Mouse (Mus musculus) liver, embryonic 14 days (tissue): Measurements from ENCODE around the gene Sema3f. TPM values are rescaled to one million over a fixed set of nuclear protein-coding genes. Genes with fewer than 3 reads are reported as not detected.

ENCODE experiments used
- polyA plus RNA-seq: library from polyadenylated mRNA; depleted of rRNA; stranded (reverse); fragments of >200 nt; gene quantifications from 2 replicates; pipeline ENCODE4 v1.2.3, GENCODE M21; 2012; rRNA removed

Gene Sema3f
- polyA plus RNA-seq: 2.7 and 2.8 TPM in 2 replicates

GRCm38 (mm10) chr9:107709697-107710483 is at the start of gene Sema3f:
Gene Sema3f, minus strand, starts transcription at chr9:107710475.

GRCm38 (mm10) chr9:107679501-107679900 is 30.8 kb downstream of the Sema3f start, which contains the start of gene Gnat1:
Gene Gnat1, minus strand, starts transcription at chr9:107679712.

GRCm38 (mm10) chr9:107669480-107669945 is 40.8 kb downstream of the Sema3f start, which contains the start of gene Slc38a3:
Gene Slc38a3, minus strand, starts transcription at chr9:107669530.

GRCm38 (mm10) chr9:107635279-107636028 is 74.8 kb downstream of the Sema3f start, which contains the start of gene Gnai2:
Gene Gnai2, minus strand, starts transcription at chr9:107635367.

Other genes starting within 250 kb of the Sema3f start
- gene Tmem115, start 176.5 kb downstream of the Sema3f start, polyA plus RNA-seq: 6.5 and 7.8 TPM in 2 replicates
- gene Cyb561d2, start 168.3 kb downstream of the Sema3f start, polyA plus RNA-seq: 9.6 and 9.8 TPM in 2 replicates
- 9.9 and 10.8 TPM in 2 replicates for gene Nprl2, start 168.2 kb downstream of the Sema3f start, polyA plus RNA-seq
- 0.14 and 0.29 TPM in 2 replicates for gene Zmynd10, start 163.2 kb downstream of the Sema3f start, polyA plus RNA-seq
- gene Rassf1, start 158.9 kb downstream of the Sema3f start, polyA plus RNA-seq: 14.2 and 15.7 TPM in 2 replicates
- 19.4 and 22.3 TPM in 2 replicates for gene Tusc2, start 147.2 kb downstream of the Sema3f start, polyA plus RNA-seq
- 19.0 and 20.3 TPM in 2 replicates for gene Hyal2, start 142.5 kb downstream of the Sema3f start, polyA plus RNA-seq
- gene Hyal1, start 133.5 kb downstream of the Sema3f start, polyA plus RNA-seq: 1.1 and 1.3 TPM in 2 replicates
- gene Naa80, start 131.6 kb downstream of the Sema3f start, polyA plus RNA-seq: 9.6 and 12.1 TPM in 2 replicates
- gene Hyal3, start 129.7 kb downstream of the Sema3f start, polyA plus RNA-seq: 0.44 and 0.53 TPM in 2 replicates
- 117 and 130 TPM in 2 replicates for gene Ifrd2, start 122.8 kb downstream of the Sema3f start, polyA plus RNA-seq
- 0.17 and 0.54 TPM in 2 replicates for gene Sema3b, start 101.2 kb downstream of the Sema3f start, polyA plus RNA-seq
- 115 and 121 TPM in 2 replicates for gene Gnai2, start 75.1 kb downstream of the Sema3f start, polyA plus RNA-seq
- gene Slc38a3, start 40.9 kb downstream of the Sema3f start, polyA plus RNA-seq: 16.5 and 19.2 TPM in 2 replicates
- 0.02 TPM in 1 of 2 replicates, not detected in the other for gene Gnat1, start 30.8 kb downstream of the Sema3f start, polyA plus RNA-seq
- 38.0 and 39.9 TPM in 2 replicates for gene Rbm5, start 60.5 kb upstream of the Sema3f start, polyA plus RNA-seq
- 21.5 and 22.3 TPM in 2 replicates for gene Rbm6, start 162.8 kb upstream of the Sema3f start, polyA plus RNA-seq
- 3.8 and 3.9 TPM in 2 replicates for gene Mon1a, start 177.7 kb upstream of the Sema3f start, polyA plus RNA-seq
- gene Mst1r, start 196.4 kb upstream of the Sema3f start, polyA plus RNA-seq: 0.98 and 1.0 TPM in 2 replicates
- not detected in 2 replicates for gene Actl11, start 218.0 kb upstream of the Sema3f start, polyA plus RNA-seq
- gene Camkv, start 225.2 kb upstream of the Sema3f start, polyA plus RNA-seq: 0.10 and 0.13 TPM in 2 replicates
- 6.3 and 8.5 TPM in 2 replicates for gene Traip, start 239.7 kb upstream of the Sema3f start, polyA plus RNA-seq